Mouse (Mus musculus) heart, postnatal 4 days (tissue): ENCODE data around the gene Kndc1. TPM values are rescaled to one million over a fixed set of nuclear protein-coding genes. Genes with fewer than 3 reads are reported as not detected.
A peak's percentile ranks its signal among the peaks of the same experiment; 100 is the strongest.

Experiments
- DNase-seq: peaks from one replicate; pipeline ENCODE4 v3.0.0; 2021
- total RNA-seq, 2 experiments: library from RNA; stranded (reverse); gene quantifications; 2 replicates each; pipeline ENCODE4 v1.2.3; 2021

The Kndc1 gene
- under 1 TPM; 0.07 to 0.14 TPM for total RNA-seq

DNA sequence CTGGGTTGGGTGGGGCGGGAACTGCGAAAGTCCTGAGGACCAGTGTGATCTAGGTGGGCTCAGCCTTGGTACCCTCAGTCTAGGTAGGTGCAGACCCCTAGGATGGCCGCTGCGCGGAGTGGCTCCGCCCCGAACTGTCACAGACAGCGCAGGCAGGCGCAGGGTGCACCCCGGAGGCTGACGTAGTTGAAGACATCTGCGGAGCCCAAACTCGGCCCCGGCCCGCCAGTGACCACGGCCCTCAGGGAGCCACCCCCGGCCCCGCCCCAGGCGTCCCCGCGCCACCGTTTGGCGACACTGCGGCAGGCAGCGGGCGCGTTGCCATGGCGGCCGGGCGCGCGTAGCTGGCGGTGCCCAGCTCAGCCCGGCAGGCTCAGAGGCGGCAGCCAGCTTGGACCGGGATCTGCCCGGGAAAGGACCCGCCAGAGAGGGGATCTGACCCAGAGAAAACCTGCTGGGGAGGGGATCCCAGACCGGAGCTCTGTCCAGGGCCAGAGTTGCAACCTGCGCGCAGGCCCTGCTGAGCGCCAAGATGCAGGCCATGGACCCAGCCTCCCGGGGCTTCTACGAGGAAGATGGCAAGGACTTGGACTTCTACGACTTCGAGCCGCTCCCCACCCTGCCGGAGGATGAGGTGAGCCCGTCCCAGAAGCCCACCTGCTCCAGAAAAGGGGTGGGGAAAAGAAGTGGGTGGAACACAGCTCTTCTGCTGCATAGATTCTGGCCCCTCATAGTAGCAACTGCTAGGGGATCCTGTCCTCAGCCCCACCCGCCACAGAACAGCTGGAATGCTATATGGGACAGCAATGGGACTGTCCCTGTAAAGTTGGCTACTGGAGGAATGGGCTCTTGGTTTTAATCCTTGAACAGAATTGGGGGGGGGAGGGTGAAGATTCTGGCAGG, at the start of gene Kndc1:
Gene Kndc1 (plus strand): TSS at position 42 of the 903 bp plus-strand sequence.
- DNase-seq: peak; percentile 47

DNA sequence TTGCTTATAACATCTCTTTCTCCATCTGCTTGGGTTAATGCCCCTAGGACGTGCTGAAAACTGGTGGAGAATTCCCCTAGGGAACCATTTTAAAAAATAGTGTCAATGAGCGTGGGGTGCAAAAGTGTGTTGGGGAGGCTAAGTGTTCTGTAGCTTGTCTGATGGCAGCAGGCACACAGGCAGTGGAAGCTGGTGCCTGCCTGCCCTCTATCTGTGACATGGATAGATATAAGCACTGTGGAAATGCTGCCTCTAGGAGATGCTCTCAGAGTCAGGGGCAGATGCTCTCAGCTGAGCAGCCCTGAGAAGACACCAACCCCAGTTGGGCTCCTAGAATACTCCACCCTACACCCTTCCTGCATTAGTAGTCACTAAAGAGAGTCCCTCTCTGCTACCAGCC, 49.4 kb upstream of the Kndc1 start:
- no peak for DNase-seq

DNA sequence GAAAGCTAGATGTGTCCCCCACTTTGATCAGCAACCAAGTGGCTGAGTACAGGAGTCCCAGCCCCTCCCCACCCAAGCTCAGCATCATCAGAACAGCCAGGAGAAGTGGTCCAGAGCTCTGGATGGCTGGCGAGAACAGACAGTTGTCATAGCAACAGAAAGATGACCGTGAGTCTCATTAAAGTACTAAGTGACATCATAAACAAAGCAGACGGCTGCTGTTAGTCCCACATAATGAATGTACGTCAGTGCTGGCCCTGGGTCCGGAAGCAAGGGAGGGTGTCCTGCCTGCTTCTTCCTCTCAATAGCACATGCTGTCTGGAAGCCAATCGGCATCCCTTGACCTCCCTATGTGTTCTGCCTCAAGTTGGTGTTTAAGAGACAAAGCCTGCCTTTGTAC, 44.3 kb upstream of the Kndc1 start:
- DNase-seq: no peak

DNA sequence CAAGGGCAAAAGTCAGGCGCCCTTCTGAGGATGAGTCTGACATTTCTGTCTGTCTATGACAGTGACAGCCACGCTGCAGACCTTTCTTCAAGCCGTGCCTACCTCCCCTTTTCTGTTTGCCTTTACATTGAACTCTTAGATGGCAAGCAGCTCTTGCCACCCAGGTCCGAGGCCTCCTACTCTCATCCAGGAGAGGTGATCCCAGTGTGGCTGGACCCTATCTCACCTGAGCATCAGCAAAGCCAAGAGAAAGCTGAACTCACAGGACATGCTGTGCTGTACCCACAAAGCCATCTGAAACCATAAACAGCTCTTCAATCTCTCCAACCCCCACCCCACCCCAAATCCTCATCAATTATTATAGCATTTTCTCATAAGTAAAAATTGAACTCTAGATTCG, 43.8 kb upstream of the Kndc1 start:
- DNase-seq: no peak

DNA sequence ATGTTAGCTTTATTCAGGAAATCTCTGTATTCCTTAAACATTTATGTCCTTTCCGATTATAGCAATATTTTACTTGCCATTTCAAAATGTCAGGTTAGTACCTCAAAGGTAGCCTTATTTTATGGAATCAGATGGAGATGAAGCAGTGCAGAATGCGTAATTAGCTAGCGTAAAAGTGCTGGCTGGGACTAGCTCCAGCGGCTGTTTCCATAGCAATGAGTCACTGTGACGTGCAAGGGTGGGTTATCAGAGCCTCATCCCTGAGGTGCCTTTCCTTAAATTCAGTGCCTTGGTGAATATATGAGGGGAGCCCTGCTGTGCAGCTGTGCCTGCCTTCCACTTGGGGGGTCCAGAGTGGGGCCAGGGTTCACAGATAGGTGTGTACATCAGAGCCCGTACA, 43.4 kb upstream of the Kndc1 start:
- DNase-seq: no peak

DNA sequence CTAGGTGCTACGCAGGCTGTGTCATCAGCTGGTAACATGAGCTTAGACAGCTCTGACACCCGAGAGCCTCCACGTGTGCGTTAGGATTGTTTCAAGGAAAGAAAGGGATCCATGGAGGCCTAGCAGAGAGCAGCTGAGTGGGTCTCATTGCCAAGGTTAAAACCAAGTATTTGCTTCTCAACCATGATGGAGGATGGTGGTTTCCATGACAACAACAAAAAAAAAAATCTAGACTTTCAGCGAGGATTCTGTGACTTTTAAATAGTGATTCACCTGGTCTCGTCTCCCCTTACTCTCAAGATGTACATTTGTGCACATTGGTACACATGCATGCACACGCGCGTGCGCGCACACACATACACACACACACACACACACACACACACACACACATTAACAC, 39.2 kb upstream of the Kndc1 start:
- DNase-seq: no peak

DNA sequence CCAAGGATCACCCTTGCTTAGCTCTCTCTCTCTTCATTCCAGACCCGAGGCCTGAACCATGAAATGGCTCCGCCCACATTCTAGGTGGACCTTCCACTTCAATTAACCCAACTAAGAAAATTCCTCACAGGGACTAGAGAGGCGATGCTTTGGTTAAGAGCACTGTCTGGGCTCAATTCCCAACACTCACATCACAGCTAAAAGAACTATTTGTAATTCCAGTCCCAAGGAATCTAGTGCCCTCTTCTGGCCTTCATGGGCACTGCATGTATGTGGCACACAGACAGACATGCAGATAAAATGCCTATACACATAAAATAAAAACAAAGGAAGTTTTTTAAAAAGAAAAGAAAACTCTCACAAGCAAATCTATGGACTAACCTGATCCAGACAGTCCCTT, 33.1 kb upstream of the Kndc1 start:
- peak; percentile 78 for DNase-seq

DNA sequence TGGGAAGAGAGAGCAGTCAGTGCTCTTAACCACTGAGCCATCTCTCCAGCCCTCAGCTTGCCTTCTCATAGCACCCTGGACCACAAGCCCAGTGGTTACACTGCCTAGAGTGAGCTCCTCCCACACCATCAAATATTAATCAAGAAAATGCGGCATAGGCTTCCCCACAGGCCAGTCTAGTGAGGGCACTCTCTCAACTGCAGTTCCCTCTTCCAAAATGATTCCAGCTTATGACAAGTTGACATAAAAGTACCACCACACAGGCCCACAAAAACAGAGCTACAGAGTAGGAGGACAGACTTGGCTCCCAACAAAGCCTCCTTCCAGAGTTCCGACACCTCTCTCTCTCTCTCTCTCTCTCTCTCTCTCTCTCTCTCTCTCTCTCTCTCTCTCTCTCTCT, 31.4 kb upstream of the Kndc1 start:
- DNase-seq: no peak

DNA sequence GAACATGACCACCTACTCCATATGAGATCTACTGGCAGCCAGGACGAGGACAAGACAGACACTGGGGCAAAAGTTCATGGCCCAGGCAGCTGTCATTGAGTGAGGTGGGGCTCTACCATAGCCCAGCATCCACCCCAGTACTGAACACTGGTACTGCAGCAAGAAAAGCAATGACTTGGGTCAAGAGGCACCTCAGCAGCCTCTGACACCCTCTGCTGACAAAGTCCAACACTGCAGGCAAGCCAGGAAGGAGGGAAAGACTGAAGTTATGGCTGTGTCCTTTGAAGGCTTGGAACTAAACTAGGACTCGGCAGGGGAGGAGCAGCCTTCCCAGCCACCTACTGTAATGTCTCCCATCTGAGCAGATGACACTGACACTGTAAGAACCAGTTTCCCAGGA, 30.2 kb upstream of the Kndc1 start:
- peak; percentile 27 for DNase-seq

DNA sequence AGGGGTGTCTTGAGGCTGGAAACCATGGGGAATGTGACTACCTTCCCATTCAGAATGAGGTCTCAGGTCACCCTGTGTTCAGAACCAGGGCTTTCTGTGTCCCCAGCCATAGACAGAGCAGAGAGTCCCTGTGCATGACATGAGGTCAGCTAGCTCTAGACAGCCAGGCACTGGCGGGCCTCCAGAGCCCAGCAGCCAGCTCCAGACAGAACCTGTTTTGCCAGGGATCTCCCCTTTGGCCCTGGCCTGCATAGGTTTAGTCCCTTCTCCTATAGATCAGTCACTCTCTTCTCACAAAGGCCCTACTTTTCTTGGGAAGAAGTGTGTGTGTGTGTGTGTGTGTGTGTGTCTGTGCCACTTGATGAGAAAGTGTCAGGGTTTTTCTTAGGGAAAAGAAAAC, 29.6 kb upstream of the Kndc1 start:
- DNase-seq: no peak

DNA sequence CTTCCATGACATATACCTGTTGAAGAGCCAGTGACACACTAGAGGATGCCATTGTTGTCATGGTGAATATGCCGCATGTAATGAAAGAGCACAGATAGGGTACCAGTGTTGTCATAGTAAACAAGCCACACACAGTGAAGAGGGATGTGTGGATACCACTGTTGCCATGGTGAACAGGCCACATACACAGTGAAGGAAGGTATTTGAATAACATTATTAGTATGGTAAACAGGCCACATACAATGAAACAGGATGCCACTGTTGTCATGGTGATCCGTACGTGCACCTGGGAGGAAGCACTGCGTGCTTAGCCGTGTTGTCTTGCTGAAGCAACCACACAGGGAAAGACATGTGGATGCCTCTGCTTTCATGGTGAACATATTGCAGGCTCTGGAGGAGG, 23.5 kb upstream of the Kndc1 start:
- DNase-seq: no peak

DNA sequence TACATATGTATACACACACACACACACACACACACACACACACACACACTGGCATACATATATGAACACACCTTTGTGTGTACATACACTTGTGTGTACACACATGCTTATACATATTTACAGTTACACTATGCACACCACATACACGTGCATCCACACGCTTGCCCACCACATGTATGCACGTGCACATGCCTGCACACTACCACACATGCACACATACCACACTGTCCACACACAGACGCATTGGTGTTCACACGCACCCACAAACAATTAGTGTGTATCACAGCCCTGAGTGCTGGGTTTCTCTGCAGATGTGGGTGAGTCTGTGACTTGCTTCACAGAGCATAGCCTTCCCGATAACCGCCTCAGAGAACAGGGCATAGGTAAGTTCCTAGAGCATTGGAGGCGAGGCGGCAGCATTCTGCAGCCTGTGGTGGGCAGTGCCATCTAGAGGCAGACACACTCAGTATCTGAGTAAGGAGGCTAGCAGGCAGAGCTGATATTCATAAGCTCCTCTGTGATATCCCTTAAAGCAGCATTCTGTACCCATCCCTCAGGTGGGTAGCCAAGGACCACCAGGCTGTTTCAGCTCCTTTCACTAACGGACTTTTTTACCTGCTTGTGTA, 17.2 kb upstream of the Kndc1 start:
- peak; percentile 15 for DNase-seq

DNA sequence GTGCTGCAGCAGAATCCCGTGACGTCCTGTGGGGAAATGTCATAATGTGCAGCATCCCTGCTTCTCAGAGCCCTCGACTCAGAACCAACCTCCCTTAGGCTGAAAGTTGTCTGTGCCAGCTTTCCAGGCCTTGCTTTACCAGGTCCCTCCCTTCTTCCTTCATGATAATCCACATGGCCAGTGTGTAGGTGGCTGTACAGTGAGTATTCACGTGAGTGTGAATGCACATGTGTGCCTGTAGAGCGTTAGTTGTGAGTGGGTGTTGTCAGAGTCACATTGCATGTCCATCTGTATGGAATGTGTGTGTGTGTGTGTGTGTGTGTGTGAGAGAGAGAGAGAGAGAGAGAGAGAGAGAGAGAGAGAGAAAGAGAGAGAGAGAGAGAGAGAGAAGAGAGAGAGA, 16.4 kb upstream of the Kndc1 start:
- DNase-seq: no peak

DNA sequence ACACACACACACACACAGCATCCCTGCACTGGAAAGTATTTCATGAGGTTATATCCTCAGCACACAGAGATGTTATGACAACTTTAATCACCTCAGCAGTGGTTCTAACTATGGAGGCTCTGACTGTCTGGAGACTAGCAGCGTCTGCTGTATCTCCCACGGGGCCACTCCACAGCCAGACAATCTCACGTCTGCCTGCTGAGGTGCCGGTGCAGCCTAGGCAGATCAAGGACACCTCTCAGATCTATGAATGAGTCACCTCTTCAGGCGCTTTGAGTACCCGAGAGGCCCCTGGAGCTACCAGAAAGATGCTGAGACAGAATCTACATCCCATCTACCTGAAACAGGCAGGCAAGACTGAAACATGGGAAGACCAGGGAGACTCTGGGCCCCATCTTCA, 15.9 kb upstream of the Kndc1 start:
- DNase-seq: no peak

DNA sequence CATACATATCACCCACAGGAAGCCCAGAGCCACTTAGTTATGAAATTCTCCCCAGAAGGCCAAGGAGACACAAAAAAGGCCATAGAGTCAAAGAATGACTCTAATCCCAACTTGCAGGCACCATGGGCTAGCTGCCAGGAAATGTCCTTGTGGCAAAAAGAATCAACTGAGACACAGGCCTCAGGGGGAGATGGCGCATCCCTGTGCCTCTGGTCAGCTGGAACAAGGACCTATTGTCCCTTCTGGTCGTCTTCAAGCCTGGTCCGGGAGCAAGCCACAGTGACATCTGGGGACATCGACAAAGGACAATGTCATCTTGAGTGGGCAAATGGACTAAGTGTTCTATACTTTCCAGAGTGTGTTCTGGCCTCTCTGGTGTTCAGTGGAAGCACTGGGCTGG, 11.0 kb upstream of the Kndc1 start:
- DNase-seq: no peak

DNA sequence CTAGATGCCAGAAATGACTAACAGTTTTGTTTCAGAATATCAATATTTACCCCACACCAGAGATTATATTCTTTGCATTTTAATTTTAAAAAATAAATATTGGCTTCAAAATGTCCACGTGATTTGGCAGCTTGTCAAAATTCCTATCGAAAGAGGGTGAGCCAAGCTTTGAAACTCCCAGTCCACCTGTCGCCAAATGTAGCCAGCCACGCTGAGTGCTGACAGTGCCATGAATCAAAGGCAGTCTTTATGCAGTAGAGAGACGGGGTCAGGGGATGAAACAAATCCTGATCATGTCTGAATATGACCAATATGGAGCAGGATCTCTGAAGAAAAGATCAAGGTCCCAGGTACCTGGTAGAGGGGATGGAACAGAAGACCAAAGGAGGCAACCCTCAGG, 2.7 kb upstream of the Kndc1 start:
- DNase-seq: no peak

DNA sequence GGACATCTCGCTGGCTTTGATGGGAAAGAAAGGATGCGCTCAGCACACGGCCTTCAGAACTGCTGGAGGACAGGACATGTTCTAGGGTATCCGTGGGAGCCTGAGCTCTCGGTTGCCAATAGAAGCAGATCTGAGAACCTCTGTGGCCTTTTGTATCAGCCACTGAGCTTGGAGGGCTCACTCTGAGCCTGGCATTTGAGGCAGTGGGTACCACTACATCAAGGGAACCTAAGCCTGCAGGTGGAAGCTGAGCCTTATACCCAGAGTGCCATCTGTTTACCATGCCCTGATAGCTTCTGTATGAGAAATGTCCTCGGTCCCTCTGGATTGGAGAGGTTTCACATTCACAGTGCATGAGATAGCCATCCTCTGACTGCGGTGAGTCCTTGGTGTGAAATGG, 1.8 kb downstream of the Kndc1 start:
- no peak for DNase-seq

DNA sequence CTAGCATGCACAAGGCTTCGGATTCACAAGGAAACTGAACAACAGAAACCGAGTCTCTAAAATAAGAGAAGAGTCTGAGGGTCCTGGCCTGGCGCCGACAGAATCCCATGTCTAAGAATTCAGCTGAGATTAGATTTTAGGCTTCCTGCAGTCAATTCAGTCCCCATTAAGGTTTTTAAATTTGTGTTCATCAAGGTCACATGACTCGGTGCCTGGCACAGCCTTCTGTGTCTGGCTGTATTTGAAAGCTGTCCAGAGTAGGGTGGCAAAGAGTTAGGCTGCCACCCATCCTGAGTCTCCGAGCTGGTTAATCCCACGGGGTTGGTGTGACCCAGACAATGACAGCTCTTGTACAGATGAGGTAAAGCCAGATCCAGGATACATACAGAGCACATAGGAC, 2.3 kb downstream of the Kndc1 start:
- no peak for DNase-seq

DNA sequence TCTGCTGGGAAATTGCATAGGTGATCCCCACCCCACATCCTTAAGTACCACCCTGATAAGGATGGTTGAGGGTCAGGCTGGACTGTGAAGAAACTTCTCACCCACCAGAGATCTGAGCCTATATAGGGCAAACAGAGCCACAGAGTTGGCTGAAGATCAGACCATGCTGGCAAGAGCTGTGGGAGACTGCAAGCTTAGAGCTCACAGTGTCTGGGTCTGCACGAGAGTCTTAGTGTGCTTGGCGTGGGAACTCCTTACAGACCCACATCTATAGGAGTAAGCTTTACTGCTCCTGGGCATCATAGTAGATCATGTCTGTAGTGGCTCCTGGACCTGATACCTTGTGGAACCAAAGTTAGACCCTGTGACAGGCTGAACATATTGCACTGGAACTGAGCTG, 4.1 kb downstream of the Kndc1 start:
- no peak for DNase-seq

DNA sequence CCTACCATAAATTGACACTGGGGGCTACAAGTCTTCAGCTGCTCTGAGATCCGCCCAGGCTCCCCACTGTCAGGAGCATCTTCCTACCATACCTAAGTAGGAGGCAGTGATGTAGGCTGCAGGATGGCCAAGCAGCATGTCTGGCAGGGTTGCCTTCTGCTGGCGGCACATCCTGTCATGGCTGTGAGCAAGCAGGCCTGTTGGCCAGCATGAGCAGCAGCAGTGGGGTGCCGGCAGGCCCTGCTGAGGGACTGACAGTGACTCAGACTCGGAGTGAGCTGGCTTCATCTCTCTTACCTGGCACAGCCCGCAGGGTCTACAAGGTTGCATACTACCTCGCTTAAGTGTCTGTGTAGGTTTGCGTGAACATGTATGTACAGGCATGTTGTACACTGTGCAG, 5.0 kb downstream of the Kndc1 start:
- no peak for DNase-seq

DNA sequence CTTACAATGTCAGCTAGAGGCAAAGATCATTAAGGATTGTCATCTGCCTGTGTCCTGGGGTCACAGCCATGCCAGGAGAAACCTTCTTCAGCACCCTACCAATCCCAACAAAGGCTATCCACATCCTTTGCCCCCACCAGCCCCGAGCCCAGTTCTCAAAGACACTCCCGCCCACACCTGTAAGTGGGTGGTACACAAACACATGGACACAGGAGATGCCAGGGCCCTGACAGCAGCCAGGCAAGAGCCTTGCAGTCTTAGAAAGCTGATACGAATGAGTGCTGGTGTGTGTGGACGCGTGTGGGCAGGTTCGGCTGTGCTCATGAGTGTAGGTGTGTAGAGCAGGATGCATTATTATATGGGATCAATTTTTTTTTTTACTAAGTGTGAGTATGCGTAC, 6.0 kb downstream of the Kndc1 start:
- DNase-seq: no peak

DNA sequence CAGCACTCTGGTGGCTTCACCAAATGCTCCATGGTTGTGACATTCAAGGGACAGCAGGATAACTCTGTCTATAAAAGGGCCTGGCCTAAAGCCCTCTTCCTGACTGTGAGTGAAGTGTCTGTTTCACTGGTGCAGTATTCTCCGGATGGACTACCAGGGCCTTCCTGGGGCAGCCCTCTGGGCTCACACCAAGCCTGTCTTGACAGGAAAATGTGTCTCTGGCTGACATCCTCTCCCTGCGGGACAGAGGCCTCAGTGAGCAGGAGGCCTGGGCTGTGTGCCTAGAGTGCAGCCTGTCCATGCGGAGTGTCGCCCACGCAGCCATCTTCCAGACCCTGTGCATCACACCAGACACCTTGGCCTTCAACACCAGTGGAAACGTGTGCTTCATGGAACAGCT, 6.4 kb downstream of the Kndc1 start:
- DNase-seq: no peak

DNA sequence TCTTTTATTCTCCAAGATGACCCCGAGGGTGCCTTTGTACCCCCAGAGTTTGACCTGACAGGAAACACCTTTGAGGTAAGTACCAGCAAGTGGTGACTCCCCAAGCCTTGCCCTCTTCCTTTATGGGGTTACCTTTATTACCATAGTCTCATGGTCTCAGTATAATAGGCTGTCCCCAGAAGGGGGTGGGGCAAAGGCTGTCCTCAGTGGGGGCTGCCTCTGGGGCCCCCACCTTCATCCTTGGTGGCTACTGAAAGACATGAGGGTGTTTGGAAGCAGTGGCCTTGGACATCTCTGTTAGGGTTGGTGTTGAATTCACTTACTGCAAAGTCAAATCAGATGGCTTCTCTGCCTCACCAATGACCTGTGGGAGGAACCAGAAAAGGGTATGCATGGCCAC, 7.5 kb downstream of the Kndc1 start:
- no peak for DNase-seq

DNA sequence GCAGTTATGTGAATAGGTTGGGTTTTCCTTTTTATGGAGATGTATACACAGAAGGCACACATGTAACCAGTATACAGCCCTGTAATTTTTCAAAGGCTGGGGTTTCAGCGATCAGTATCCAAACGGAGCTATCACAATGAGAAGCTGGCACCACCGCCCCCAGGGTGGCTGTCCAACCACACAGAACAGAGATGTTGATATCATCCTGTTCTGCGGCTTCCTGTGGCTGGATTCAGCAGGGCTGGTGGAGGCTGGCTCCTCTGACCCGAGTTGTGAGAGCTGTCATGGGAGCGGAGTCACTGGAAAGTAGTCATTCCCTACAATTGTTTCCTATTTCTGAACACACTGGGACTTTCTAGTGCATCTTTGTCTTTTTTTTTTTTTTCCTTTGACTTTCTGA, 10.8 kb downstream of the Kndc1 start:
- no peak for DNase-seq
